Mouse (Mus musculus): ENCODE measurements around the gene Dnajc15. TPM values are rescaled to one million over a fixed set of nuclear protein-coding genes. Genes with fewer than 3 reads are reported as not detected.

Dnajc15 gene
- total and polyA plus RNA-seq, 3 experiments, result 38.8 to 447 (median 390) TPM

DNA sequence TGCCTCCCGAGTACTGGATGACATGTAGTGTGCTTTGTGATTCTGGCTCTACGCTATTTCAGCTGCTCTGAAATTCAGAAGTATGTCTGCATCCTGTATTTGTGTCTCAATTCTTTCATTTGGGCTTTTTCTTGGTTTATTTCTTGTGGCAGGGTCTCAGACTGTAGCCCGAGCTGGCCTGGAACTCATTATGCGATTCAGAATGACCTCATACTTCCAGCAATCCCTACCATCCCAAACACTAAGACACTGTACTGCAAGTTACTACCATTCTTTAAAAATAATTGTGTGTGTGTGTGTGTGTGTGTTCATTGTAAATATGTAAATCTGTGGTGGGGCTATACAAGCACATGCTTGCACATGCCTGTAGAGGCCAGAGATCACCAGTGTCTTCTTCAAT lies 78.4 kb downstream of the Dnajc15 start:
- no peak for DNase-seq

DNA sequence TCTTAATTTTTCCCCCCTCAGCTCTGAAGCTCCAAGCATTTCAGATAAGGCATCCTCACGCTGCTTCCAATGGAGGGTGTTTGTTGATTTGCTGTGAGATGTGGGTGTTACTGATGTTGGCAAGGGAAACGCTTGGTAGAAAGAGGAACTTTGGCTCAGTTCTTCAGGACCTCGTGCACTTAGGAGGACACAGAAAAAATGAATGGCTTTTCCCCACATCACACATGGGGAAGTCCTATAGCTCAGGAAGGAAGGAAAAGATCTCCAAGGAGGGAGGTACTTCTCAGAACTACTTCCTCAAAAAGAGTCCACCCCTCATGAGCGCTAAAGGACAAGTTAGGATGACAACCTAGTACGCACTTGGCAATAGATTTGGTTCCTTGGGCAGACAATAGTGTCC lies 79.7 kb downstream of the Dnajc15 start:
- no peak for DNase-seq

- DNase-seq, result no peak
Observed at GRCm38 (mm10) chr14:77794285-77794949, 80.5 kb downstream of the Dnajc15 start.

DNA sequence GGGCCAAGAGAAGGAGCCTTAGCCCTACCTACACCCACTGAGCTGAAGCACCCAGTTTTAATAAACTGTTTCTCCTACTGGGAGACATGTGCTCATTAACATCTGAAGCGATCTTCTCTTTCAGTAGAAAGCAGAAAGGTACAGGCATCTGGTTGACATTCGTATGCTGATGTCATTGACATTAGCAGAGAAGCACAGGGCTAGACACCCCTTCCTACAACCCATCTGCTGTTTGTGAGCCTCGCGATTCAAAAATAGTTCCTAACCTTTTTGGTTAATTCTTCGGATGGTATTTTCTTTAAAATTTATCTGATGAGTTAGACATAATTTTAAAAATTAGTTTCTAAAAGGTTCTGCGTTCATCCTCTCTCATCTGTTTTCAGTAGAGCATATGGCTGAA lies 81.9 kb downstream of the Dnajc15 start:
- DNase-seq, result no peak

DNA sequence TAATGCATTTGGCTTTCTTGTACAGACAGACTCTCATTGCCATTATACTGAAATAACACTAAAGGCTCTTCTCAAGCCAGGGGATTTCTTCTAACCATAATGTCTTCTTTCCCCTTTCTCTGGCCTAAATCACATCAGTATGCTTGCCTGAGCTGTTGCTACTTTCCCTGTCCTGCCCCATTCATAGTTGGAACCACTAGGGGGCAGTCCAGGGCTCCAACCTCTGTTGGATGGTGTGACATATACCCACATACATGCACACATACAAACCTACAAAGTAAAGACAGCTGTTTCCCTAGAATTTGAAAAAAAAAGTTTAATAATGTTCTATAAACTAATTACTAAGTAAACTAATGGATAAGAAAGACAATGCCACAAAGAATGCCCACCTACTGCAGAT lies 91.7 kb downstream of the Dnajc15 start:
- peak; percentile 31 for DNase-seq

GRCm38 (mm10) chr14:77777365-77777764 lies 97.6 kb downstream of the Dnajc15 start:
- DNase-seq, result no peak

DNA sequence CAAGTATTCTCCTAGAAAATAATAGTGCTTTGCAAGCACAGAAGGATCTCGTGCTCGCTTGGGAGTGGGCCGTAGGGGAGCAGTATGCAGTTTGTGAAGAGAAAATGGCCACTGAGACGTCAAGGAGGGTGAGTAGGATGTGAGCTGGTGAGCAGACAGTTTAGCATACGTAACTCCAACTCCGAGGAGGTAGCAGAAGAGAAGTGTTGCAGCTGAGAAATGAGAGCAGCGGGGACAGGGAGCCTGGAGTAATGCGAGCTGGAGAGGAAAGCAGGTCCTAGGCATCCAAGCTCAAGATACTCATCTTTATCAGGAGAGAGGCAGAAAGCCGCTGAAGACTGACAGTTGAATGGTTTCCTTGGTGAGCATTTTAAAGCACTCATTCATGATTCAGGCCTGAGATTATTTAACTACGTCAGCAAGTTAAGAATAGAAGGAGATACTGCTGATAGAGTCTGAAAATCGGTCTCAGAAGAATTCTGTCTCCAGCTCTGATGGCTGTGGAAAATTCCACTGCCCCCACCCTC lies 98.9 kb downstream of the Dnajc15 start:
- no peak for DNase-seq

DNA sequence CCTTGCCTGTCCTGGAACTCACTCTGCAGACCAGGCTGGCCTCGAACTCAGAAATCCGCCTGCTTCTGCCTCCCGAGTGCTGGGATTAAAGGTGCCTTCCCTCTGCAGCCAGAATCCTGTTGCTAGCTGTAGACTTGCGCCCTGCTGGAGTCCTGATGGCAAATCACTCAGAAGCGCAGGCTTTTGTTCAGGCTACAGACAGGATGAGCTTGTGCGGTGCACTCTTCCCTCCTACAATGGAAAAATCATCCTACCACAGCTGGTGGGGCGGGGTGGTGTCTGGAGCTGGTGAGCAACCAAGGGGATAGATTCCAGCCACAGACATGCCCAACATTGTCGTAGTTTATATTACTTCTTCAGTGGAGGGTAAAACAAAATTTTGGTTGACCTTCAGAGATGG lies 101.6 kb downstream of the Dnajc15 start:
- DNase-seq, result no peak

- no peak for DNase-seq
Observed at GRCm38 (mm10) chr14:77771626-77772025, 103.3 kb downstream of the Dnajc15 start.

Other genes starting within 250 kb of the Dnajc15 start
- 1 to 10 TPM in 1 of 2 experiments, under 1 TPM in 1; 0.92 to 1.8 TPM for gene Epsti1, start 29.1 kb upstream of the Dnajc15 start, total RNA-seq (2021)
- 1.2 and 1.4 TPM in 2 replicates for gene Epsti1, start 29.1 kb upstream of the Dnajc15 start, polyA plus RNA-seq (2012; rRNA removed)
- gene Fam216b, start 213.9 kb upstream of the Dnajc15 start, total RNA-seq (2021), result not detected
- not detected in 2 replicates for gene Fam216b, start 213.9 kb upstream of the Dnajc15 start, polyA plus RNA-seq (2012; rRNA removed)

All from adrenal gland, adult 2 months (tissue).